Mouse (Mus musculus): ENCODE results near the gene Nlrx1. TPM values are rescaled to one million over a fixed set of nuclear protein-coding genes. Genes with fewer than 3 reads are reported as not detected.

The Nlrx1 gene
- total and polyA plus RNA-seq, 3 experiments, result 8.8 to 15.4 (median 10.9) TPM

GRCm38 (mm10) chr9:44292490-44292889 lies 24.1 kb upstream of the Nlrx1 start:
- H3K27me3 ChIP-seq (replicated peaks), result no peaks in the 10 kb centered on the region
- no peak overlapping the region for H3K4me2 ChIP-seq (ENCODE audit: insufficient read depth, low read depth, poor library complexity, severe bottlenecking)
- no peaks in the 10 kb centered on the region for H3K79me2 ChIP-seq (replicated peaks; ENCODE audit: control insufficient read depth, extremely low read depth, insufficient read depth, poor library complexity, severe bottlenecking)
- peaks cover 48 to 87% of the 10 kb centered on the region in 2 experiments for H3K36me3 ChIP-seq (replicated peaks in 1 of 2; ENCODE audit: control insufficient read depth in 1 of 2, insufficient read depth in 1 of 2, low read length in 1 of 2)
- in situ Hi-C loops (cut with MboI; ENCODE audit: low pct_ligation_motif_present, low pct_unique_long_range_greater_than_20kb, low sequenced_read_pairs), result loop anchor here (5.0 kb wide), 1 partner anchor 50 kb away; the partner anchor contains the start of gene Hmbs
- peak; percentile 49 for DNase-seq (ENCODE audit: extremely low read depth)
- H3K4me1 ChIP-seq (ENCODE audit: control insufficient read depth in 1 of 2, insufficient read depth in 2 of 2), result no peaks in the 10 kb centered on the region
- TF ChIP-seq CTCF (conservative IDR thresholded peaks at IDR 0.05 in 1 of 2, IDR thresholded peaks at IDR 0.05 in 1 of 2; ENCODE audit: low read depth in 2 of 2, low read length in 2 of 2) (peak; percentile 42 to 77; a peak in 3 of 4 replicates), ZC3H11A (IDR thresholded peaks at IDR 0.05; ENCODE audit: low read depth, low read length) (no peak), SMC3 (IDR thresholded peaks at IDR 0.05; ENCODE audit: low read depth, low read length) (peak; percentile 85), RAD21 (IDR thresholded peaks at IDR 0.05; ENCODE audit: low read depth, low read length) (peak; percentile 75), MYC (IDR thresholded peaks at IDR 0.05; ENCODE audit: low read depth, low read length) (peak; percentile 59; the same call in 1 of the 2 replicates)
- no peak overlapping the region for H3K4me3 ChIP-seq (replicated peaks in 1 of 3; ENCODE audit: low read depth in 2 of 3, low read length in 2 of 3, poor library complexity in 1 of 3)
- H3K9me3 ChIP-seq (replicated peaks; ENCODE audit: low read length), result peaks cover 6% of the 10 kb centered on the region
- H3K27ac ChIP-seq (ENCODE audit: insufficient read depth, low read depth), result no peak overlapping the region
- no peak overlapping the region for H3K9ac ChIP-seq (ENCODE audit: insufficient read depth, low read depth)
- dilution Hi-C loops (cut with MboI; ENCODE audit: extremely low pct_ligation_motif_present, extremely low pct_unique_long_range_greater_than_20kb, low sequenced_read_pairs), result no loop called here

- Histone ChIP-seq H3K9ac (ENCODE audit: insufficient read depth, low read depth) (no peak overlapping the region), H3K27ac (ENCODE audit: insufficient read depth, low read depth) (no peak overlapping the region), H3K36me3 (replicated peaks in 1 of 2; ENCODE audit: control insufficient read depth in 1 of 2, insufficient read depth in 1 of 2, low read length in 1 of 2) (peaks cover 23 to 68% of the 10 kb centered on the region in 2 experiments), H3K4me3 (replicated peaks in 1 of 3; ENCODE audit: low read depth in 2 of 3, low read length in 2 of 3, poor library complexity in 1 of 3) (no peak overlapping the region), H3K4me1 (ENCODE audit: control insufficient read depth in 1 of 2, insufficient read depth in 2 of 2) (no peaks in the 10 kb centered on the region), H3K4me2 (ENCODE audit: insufficient read depth, low read depth, poor library complexity, severe bottlenecking) (no peak overlapping the region), H3K27me3 (replicated peaks) (no peaks in the 10 kb centered on the region), H3K9me3 (replicated peaks; ENCODE audit: low read length) (peaks cover 6% of the 10 kb centered on the region), H3K79me2 (replicated peaks; ENCODE audit: control insufficient read depth, extremely low read depth, insufficient read depth, poor library complexity, severe bottlenecking) (no peaks in the 10 kb centered on the region)
- no peak for DNase-seq (ENCODE audit: extremely low read depth)
- dilution Hi-C loops (cut with MboI; ENCODE audit: extremely low pct_ligation_motif_present, extremely low pct_unique_long_range_greater_than_20kb, low sequenced_read_pairs), result no loop called here
- TF ChIP-seq MAFK (IDR thresholded peaks at IDR 0.05; ENCODE audit: insufficient replicate concordance, low read length), result no peak
- TF ChIP-seq MAZ (IDR thresholded peaks at IDR 0.05; ENCODE audit: low read depth, low read length), result no peak
- no peak for TF ChIP-seq BHLHE40 (IDR thresholded peaks at IDR 0.05; ENCODE audit: low read depth, low read length)
- TF ChIP-seq JUN (IDR thresholded peaks at IDR 0.05; ENCODE audit: insufficient read depth, low read depth, low read length), result no peak
- no peak for TF ChIP-seq MYC (IDR thresholded peaks at IDR 0.05; ENCODE audit: low read depth, low read length)
- TF ChIP-seq IRF4 (IDR thresholded peaks at IDR 0.05; ENCODE audit: low read depth, low read length), result no peak
- no peak for TF ChIP-seq USF2 (conservative IDR thresholded peaks at IDR 0.05; ENCODE audit: low read depth, low read length)
- TF ChIP-seq CHD1 (IDR thresholded peaks at IDR 0.05; ENCODE audit: low read depth, low read length), result no peak
- no peak for TF ChIP-seq RCOR1 (conservative IDR thresholded peaks at IDR 0.05; ENCODE audit: low read depth, low read length)
- no peak for TF ChIP-seq NELFE (IDR thresholded peaks at IDR 0.05; ENCODE audit: low read depth, low read length)
- TF ChIP-seq HCFC1 (IDR thresholded peaks at IDR 0.05; ENCODE audit: low read depth, low read length), result no peak
- TF ChIP-seq KAT2A (IDR thresholded peaks at IDR 0.05; ENCODE audit: insufficient replicate concordance, low read length), result no peak
- in situ Hi-C loops (cut with MboI; ENCODE audit: low pct_ligation_motif_present, low pct_unique_long_range_greater_than_20kb, low sequenced_read_pairs), result no loop called here
Observed at GRCm38 (mm10) chr9:44288959-44289291, 20.5 kb upstream of the Nlrx1 start.

Measured in CH12.LX (cell line).